Mouse (Mus musculus) T-cell, adult 2 months (primary cell): ENCODE results near the gene Atp6v0a1.

Experiments used
- DNase-seq: peaks from one replicate; pipeline ENCODE4 v3.0.0; 2022; ENCODE audit warnings: low spot score

Gene Atp6v0a1

DNA sequence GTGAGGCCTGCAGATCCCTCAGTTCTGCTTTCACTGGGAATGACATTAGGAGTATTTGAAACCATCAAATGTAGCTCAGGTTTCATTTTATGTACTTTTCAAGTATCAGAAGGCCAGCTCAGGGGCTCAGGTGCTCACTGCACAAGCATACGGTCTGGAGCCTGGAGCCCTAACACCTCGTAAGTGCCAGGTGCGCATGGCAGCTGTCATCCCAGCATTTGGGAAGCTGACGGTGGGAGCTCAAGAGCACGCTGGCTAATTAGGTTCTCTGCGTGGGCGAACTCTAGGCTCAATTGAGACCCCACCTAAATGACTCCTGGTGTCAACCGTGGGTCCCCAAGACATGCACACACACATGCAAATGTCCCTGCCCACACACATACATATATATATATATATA lies 20.1 kb downstream of the Atp6v0a1 start:
- no peak for DNase-seq

- no peak for DNase-seq
Observed at GRCm38 (mm10) chr11:101030136-101030807, 21.0 kb downstream of the Atp6v0a1 start.

DNA sequence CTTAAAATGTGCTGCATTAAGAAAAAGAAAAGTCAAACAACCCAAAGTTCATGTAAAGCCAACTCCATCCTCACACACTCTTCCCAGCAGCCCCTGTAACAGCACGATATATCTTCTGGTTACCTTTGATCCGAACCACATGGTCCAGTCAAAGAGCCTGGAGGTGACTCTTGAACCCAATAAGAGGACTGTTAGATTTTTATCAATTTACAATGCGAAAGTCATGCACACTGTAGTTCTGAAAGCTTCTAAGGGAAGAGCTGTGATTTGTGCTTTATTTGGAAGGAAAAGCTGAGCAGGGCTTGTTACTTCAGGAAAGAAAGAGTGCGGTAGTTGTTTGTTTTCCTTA lies 21.5 kb downstream of the Atp6v0a1 start:
- no peak for DNase-seq

DNA sequence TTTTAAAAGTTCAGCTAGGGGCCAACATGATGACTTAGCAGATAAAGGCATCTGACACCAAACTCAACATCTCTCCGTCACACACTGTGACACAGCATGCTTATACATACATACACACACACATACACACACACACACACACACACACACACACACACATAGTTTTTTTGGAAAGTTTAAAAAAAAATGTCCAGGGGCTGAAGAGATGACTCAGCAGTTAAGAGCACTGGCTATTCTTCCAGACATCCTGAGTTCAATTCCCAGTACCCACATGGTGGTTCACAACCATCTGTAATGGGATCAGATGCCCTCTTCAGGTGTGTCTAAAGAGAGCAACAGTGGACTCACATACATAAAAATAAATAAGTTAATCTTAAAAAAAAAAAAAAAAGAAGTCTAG lies 22.2 kb downstream of the Atp6v0a1 start:
- DNase-seq, result no peak

DNA sequence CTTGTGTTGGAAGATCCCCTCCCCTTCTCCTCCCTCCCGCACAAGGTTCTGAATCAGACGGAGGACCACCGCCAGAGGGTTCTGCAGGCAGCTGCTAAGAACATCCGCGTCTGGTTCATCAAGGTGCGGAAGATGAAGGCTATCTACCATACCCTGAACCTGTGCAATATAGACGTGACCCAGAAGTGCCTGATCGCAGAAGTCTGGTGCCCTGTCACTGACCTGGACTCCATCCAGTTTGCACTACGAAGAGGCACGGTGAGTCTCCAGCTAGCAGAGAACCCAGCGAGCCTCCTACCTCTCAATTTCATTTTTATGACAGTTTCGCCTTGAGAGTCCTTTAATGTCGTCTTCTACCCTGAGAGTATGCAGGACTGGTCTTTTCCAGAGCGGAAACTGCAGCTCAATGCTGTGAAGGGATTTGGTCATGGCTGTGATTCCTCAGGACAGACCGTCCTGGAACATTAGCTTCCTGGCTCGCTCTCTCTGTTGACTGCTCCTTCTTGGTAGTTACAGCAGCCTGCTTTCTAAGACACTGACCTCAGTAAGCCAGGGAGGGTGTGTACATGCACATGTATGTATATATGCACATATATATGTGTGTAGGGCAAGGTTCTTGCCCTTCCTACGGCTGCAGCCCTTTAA lies 24.7 kb downstream of the Atp6v0a1 start:
- no peak for DNase-seq

GRCm38 (mm10) chr11:101034614-101035327 lies 25.5 kb downstream of the Atp6v0a1 start:
- no peak for DNase-seq

DNA sequence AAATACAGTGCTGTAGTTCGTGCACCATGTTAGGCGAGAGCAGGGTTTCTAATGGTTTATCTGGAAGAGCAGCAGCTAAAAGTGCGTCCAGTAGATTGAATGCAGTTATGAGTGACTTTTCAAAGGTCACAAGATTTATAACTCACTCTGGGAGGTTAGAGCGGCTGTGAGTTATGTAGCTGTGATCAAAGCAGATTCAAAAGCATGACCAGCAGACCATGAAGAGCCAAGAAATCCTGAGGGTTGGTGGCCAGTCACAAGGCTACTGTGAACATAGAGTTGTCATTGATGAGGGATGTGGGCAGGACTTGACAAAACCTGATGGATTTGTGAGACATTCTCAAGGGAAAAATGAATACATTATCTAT lies 26.1 kb downstream of the Atp6v0a1 start:
- DNase-seq, result no peak

GRCm38 (mm10) chr11:101037795-101038194 lies 28.5 kb downstream of the Atp6v0a1 start:
- no peak for DNase-seq

GRCm38 (mm10) chr11:101045826-101046225 lies 36.6 kb downstream of the Atp6v0a1 start:
- no peak for DNase-seq

GRCm38 (mm10) chr11:101046440-101046839 lies 37.2 kb downstream of the Atp6v0a1 start:
- peak; percentile 27 for DNase-seq

- peak; percentile 35 for DNase-seq
Observed at GRCm38 (mm10) chr11:101047502-101047901, 38.2 kb downstream of the Atp6v0a1 start.

- DNase-seq, result no peak
Observed at GRCm38 (mm10) chr11:101050359-101050758, 41.1 kb downstream of the Atp6v0a1 start.

DNA sequence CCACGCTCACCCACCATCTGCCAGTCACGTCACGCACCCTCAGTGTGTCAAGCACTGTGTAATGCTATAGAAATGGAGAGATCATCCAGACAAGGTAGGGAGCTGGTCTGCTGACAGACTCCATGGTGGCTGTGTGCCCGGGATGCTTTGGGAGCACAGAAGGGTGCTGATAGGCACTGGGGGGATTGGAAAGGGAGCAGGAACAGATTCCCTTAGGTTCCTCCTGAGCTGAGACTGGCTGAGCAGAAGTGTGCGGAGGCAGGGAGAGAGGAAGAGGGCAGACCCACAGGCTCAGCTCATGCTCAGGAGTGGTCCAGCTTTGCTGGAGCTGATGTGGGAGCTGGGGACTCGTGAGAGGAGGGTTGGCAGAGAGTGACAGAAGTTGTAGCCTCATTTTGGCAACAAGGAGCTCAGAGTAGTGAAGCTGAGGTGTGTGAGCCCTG lies 41.8 kb downstream of the Atp6v0a1 start:
- DNase-seq, result no peak

GRCm38 (mm10) chr11:101051617-101052016 lies 42.4 kb downstream of the Atp6v0a1 start:
- no peak for DNase-seq

GRCm38 (mm10) chr11:101052751-101053473 lies 43.7 kb downstream of the Atp6v0a1 start:
- no peak for DNase-seq

- no peak for DNase-seq
Observed at GRCm38 (mm10) chr11:101053974-101054373, 44.7 kb downstream of the Atp6v0a1 start.

GRCm38 (mm10) chr11:101055418-101055817 lies 46.2 kb downstream of the Atp6v0a1 start:
- DNase-seq, result no peak

GRCm38 (mm10) chr11:101056885-101057284 lies 47.6 kb downstream of the Atp6v0a1 start:
- no peak for DNase-seq

GRCm38 (mm10) chr11:101057860-101058259 lies 48.6 kb downstream of the Atp6v0a1 start:
- DNase-seq, result peak; percentile 83

- DNase-seq, result no peak
Observed at GRCm38 (mm10) chr11:101058726-101059125, 49.5 kb downstream of the Atp6v0a1 start.

GRCm38 (mm10) chr11:101059473-101059872 lies 50.2 kb downstream of the Atp6v0a1 start:
- DNase-seq, result no peak

DNA sequence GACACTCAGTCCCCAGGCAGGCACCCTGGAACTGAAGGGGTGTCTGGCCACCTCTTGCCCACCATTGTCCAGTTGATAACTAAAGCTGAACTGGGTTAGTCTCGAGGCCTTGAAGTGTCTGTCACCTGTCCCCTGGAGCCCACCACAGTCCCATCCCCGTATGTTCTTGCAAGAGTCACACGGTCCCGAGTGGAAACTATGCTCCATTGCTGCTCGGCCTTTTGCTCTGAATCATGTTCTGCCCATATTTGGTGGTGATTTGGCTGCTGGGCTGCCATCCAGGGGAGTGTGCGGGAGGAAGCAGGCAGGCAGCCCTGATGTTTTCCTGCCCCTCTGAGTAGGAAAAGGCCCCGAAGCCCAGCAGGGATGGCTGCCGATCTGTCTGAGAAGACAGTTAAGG lies 50.9 kb downstream of the Atp6v0a1 start:
- DNase-seq, result no peak

- DNase-seq, result no peak
Observed at GRCm38 (mm10) chr11:101061049-101061448, 51.8 kb downstream of the Atp6v0a1 start.
